Mouse (Mus musculus) c-Kit-negative CD71-positive TER-119-positive erythroid progenitor cells, embryonic 14.5 days (primary cell): Measurements from ENCODE around the gene Areg.

ENCODE experiments used
- DNase-seq: peaks from one replicate; pipeline ENCODE4 v3.0.0-alpha.2; 2013; ENCODE audit warnings: low read depth, low spot score

Gene Areg

DNA sequence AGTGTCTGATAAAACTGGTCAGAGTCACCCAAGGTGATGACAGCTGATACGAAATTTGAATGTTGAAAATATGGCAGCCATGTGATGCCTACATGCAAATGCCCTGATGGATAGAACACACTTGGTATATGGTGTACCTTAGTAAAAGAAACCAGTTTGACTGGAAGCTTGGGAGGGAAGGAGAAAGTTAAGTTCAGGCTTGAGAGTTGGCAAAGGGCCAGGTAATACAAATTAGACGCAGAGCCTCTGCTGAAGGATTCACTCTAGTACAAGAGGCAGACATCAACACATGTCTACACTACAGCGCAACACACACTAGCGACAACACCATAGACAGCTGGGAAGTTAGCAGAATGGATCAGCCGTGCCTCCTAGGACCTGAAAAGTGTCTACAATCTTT lies 27.2 kb downstream of the Areg start:
- DNase-seq, result no peak

DNA sequence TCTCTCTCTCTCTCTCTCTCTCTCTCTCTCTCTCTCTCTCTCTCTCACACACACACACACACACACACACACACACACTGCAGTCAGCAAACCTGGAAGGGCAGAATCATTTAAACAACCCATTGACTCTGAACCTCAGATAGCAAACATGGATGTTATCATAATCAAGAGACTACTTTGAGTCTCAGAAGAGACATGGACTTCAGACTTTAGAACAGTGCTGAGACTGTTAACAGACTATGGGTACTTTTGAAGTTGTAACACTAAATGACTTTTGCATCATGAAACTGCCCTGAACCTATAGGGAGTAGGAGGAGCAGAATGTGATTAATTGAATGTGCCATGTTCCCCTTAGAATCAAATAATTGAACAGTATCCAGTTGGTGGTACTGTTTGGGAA lies 37.0 kb downstream of the Areg start:
- no peak for DNase-seq

DNA sequence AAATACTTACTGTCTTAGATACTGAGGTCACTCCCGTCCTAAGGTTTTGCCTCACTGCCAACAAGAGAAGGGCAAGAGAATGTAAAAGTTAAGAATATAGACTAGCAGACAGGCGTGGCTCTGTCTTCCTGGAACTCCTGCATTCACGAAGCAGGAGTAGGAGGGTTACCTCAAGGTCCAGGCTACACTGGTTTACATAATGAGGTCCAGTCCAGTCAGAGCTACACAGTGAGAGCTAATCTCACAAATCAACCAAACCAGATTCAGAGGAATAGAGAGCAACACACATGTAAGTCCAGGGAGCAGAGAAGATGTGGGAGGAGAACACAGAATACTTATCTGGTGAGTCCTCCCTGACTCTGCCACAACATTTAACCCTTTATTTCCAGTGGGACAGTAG lies 55.2 kb downstream of the Areg start:
- DNase-seq, result no peak
